Mouse (Mus musculus) neural tube, embryonic 15.5 days (tissue): ENCODE results near the gene Snapc4. TPM values are rescaled to one million over a fixed set of nuclear protein-coding genes. Genes with fewer than 3 reads are reported as not detected.

Source experiments
- ATAC-seq: fragments of 200-750 bp; cut with Nextera tagmentation; 2 replicates; pipeline ENCODE4 v1.8.0; 2017; ENCODE audit warnings: mild to moderate bottlenecking, moderate TSS enrichment, moderate library complexity; ENCODE audit not compliant: low FRiP score
- H3K27ac ChIP-seq: fragments of 300-500 bp; sonication (generic); replicated peaks from 2 replicates; pipeline ENCODE4 v1.5.1; 2015; ENCODE audit warnings: mild to moderate bottlenecking, inconsistent platforms
- H3K27me3 ChIP-seq: fragments of 300-500 bp; sonication (generic); replicated peaks from 2 replicates; pipeline ENCODE4 v1.6.1; 2015; ENCODE audit warnings: inconsistent platforms
- H3K36me3 ChIP-seq: fragments of 300-500 bp; sonication (generic); 2 replicates; pipeline ENCODE4 v1.6.1; 2015; ENCODE audit warnings: inconsistent platforms
- H3K4me1 ChIP-seq: fragments of 300-500 bp; sonication (generic); 2 replicates; pipeline ENCODE4 v1.6.1; 2015; ENCODE audit warnings: inconsistent platforms
- H3K4me2 ChIP-seq: fragments of 300-500 bp; sonication (generic); 2 replicates; pipeline ENCODE4 v1.6.1; 2015; ENCODE audit warnings: inconsistent platforms, mild to moderate bottlenecking, moderate library complexity
- H3K4me3 ChIP-seq: fragments of 300-500 bp; sonication (generic); replicated peaks from 2 replicates; pipeline ENCODE4 v1.5.1; 2015; ENCODE audit warnings: mild to moderate bottlenecking, inconsistent platforms
- H3K9ac ChIP-seq: fragments of 300-500 bp; sonication (generic); replicated peaks from 2 replicates; pipeline ENCODE4 v1.6.1; 2015; ENCODE audit warnings: mild to moderate bottlenecking, inconsistent platforms
- H3K9me3 ChIP-seq: fragments of 300-500 bp; sonication (generic); replicated peaks from 2 replicates; pipeline ENCODE4 v1.6.1; 2016; ENCODE audit warnings: inconsistent platforms
- WGBS: fragments of 180-500 bp; shearing (Covaris S2); methylation state at CpG from one replicate; pipeline ENCODE4 v1.1.7; 2015; ENCODE audit warnings: mixed read lengths; 5-methylcytosine and 5-hydroxymethylcytosine counted together
- polyA plus RNA-seq: library from polyadenylated mRNA; unstranded; fragments of >200 nt; fragmentation: Nextera tagmentation; extraction: Ambion mirVana; gene quantifications from 2 replicates; pipeline ENCODE4 v1.2.1, GENCODE M21; 2015

The Snapc4 gene
- polyA plus RNA-seq, 1 experiment from 2014 or later, result 30.4 TPM

- WGBS, result 92% methylated on average over 3 of the region's 3 CpGs
- Histone ChIP-seq H3K27ac (no peak overlapping the region), H3K9me3 (no peaks in the 10 kb centered on the region), H3K4me3 (peak overlapping the region; percentile 87; the same call in 1 of the 2 replicates), H3K9ac (peak overlapping the region; percentile 99; the same call in 1 of the 2 replicates), H3K36me3 (peaks cover 11% of the 10 kb centered on the region), H3K27me3 (no peaks in the 10 kb centered on the region), H3K4me1 (peaks cover 77% of the 10 kb centered on the region), H3K4me2 (peak overlapping the region; percentile 93)
- no peak for ATAC-seq
Observed at GRCm38 (mm10) chr2:26317991-26318672, 62.3 kb downstream of the Snapc4 start.

- Histone ChIP-seq H3K4me2 (peak overlapping the region; percentile 93), H3K9ac (peak overlapping the region; percentile 99), H3K9me3 (no peaks in the 10 kb centered on the region), H3K27ac (peak overlapping the region; percentile 97; the same call in 1 of the 2 replicates), H3K27me3 (no peaks in the 10 kb centered on the region), H3K4me1 (peaks cover 75% of the 10 kb centered on the region), H3K4me3 (peak overlapping the region; percentile 87), H3K36me3 (peaks cover 4% of the 10 kb centered on the region)
- ATAC-seq, result no peak
- WGBS, result 65% methylated on average over 3 of the region's 3 CpGs
Observed at GRCm38 (mm10) chr2:26317371-26317770, 63.1 kb downstream of the Snapc4 start.

GRCm38 (mm10) chr2:26316576-26317246, 63.7 kb downstream of the Snapc4 start:
- peak; percentile 13; the same call in 1 of the 2 replicates for ATAC-seq
- no peaks in the 10 kb centered on the region for H3K36me3 ChIP-seq
- no peaks in the 10 kb centered on the region for H3K9me3 ChIP-seq
- peak overlapping the region; percentile 87 for H3K4me3 ChIP-seq
- H3K4me1 ChIP-seq, result peaks cover 68% of the 10 kb centered on the region
- 41% methylated on average over 9 of the region's 9 CpGs for WGBS
- peak overlapping the region; percentile 97 for H3K27ac ChIP-seq
- no peaks in the 10 kb centered on the region for H3K27me3 ChIP-seq
- H3K9ac ChIP-seq, result peak overlapping the region; percentile 99
- H3K4me2 ChIP-seq, result peak overlapping the region; percentile 93

GRCm38 (mm10) chr2:26315925-26316311, 64.5 kb downstream of the Snapc4 start:
- Histone ChIP-seq H3K4me2 (peak overlapping the region; percentile 93), H3K9me3 (no peaks in the 10 kb centered on the region), H3K27ac (peak overlapping the region; percentile 97), H3K9ac (peak overlapping the region; percentile 99), H3K36me3 (no peaks in the 10 kb centered on the region), H3K4me3 (peak overlapping the region; percentile 87), H3K27me3 (no peaks in the 10 kb centered on the region), H3K4me1 (peaks cover 63% of the 10 kb centered on the region)
- peak; percentile 48 for ATAC-seq
- under 1% methylated on average over 11 of the region's 11 CpGs for WGBS

DNA sequence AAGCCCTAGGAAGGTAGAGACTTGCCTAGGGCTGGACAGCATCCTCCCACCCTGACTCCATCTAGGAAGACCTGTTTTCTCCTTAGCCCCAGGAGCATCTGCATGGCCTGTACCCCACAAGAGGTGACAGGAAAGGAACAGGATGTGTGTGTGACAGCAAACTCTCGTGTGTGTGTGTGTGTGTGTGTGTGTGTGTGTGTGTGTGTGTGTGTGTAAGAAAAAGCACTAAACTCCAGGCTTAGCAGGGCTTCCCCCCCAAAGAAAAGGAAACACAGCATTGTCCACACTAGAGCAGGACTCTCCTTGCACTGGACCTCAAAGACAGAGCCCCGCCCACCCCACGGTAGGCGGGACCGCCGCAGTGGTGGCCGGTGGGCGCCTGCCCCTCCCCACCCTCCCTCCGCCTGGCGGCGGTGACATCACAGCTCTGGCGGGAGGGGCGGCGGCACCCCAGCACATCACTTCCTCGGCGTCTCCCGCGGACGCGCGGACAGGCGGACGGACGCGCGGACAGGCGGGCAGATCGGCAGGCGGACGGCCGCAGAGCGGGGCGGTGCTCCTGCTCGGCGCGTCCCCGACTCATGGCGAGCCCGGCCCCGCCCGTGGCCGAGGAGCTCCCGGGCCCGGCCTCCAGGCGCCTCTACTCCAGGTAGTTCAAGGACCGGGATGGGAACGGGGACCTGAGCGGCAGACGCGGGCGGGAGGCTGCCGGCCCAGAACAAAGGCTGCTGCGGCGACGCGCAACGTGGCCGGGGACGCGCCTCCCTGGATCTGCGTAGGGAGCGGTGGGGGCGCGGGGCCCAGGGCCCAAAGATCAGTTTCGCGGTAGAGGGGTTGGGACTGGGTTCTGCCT, 65.2 kb downstream of the Snapc4 start, which contains the start of gene Gpsm1:
TSS of gene Gpsm1 (plus strand) at position 444 of the 853 bp plus-strand sequence.
- ATAC-seq, result peak; percentile 88
- Histone ChIP-seq H3K27ac (peak within 1 kb of the TSS; percentile 97), H3K9me3 (no peaks in the 10 kb centered on the region), H3K4me3 (peak within 1 kb of the TSS; percentile 87), H3K36me3 (no peaks in the 10 kb centered on the region), H3K4me2 (peak within 1 kb of the TSS; percentile 93), H3K9ac (peak within 1 kb of the TSS; percentile 99), H3K4me1 (peaks cover 57% of the 10 kb centered on the region), H3K27me3 (no peaks in the 10 kb centered on the region)
- under 1% methylated on average over 62 of the region's 66 CpGs for WGBS

DNA sequence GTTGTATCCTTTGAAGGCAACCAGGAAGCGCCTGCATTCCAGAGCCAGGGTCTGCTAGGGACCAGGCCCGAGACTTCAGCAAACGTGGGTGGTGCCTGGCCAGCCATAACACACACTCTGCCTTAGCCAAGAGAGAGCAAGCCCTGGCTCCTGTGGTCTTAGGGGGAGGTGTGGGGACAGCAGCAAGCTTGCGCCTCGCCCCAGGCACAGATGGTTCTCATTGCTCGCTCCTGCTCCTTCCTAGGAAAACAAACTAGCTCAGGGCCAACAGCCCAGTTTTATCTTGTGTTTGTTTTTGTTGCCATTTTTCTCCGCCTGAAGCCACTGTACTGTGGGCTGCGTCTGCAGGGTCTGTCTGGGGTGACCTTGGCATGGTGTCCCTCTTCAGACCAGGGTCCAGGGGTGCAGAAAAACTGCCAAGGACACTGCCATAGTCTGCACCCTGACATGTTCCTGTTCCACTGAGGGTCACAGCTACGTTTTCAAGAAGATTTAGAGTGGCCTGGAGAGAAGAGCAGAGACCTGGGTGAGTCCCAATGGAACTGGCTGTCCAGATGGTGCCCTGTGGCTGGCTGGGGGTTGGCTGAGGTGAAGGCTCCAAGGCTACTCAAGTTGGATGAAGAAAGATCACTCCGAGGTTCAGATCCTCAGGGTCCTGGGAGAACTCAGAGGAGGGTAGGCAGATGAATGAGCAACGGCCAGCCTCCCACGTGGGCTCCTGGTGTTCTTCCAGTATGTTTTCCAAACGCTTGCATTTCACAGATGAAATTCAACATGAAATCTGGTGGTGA, 66.0 kb downstream of the Snapc4 start:
- H3K9ac ChIP-seq, result peak overlapping the region; percentile 99
- WGBS, result 65% methylated on average over 13 of the region's 13 CpGs
- peaks cover 54% of the 10 kb centered on the region for H3K4me1 ChIP-seq
- H3K36me3 ChIP-seq, result no peaks in the 10 kb centered on the region
- H3K27me3 ChIP-seq, result no peaks in the 10 kb centered on the region
- peak overlapping the region; percentile 93 for H3K4me2 ChIP-seq
- H3K4me3 ChIP-seq, result peak overlapping the region; percentile 87
- H3K9me3 ChIP-seq, result no peaks in the 10 kb centered on the region
- peak overlapping the region; percentile 97 for H3K27ac ChIP-seq
- no peak for ATAC-seq

- H3K4me2 ChIP-seq, result no peak overlapping the region
- H3K4me3 ChIP-seq, result no peak overlapping the region
- no peaks in the 10 kb centered on the region for H3K9me3 ChIP-seq
- no peak overlapping the region for H3K9ac ChIP-seq
- peaks cover 43% of the 10 kb centered on the region for H3K4me1 ChIP-seq
- WGBS, result 89% methylated on average over 1 of the region's 1 CpGs
- H3K36me3 ChIP-seq, result no peaks in the 10 kb centered on the region
- H3K27me3 ChIP-seq, result no peaks in the 10 kb centered on the region
- no peak for ATAC-seq
- no peak overlapping the region for H3K27ac ChIP-seq
Observed at GRCm38 (mm10) chr2:26313394-26313793, 67.1 kb downstream of the Snapc4 start.

DNA sequence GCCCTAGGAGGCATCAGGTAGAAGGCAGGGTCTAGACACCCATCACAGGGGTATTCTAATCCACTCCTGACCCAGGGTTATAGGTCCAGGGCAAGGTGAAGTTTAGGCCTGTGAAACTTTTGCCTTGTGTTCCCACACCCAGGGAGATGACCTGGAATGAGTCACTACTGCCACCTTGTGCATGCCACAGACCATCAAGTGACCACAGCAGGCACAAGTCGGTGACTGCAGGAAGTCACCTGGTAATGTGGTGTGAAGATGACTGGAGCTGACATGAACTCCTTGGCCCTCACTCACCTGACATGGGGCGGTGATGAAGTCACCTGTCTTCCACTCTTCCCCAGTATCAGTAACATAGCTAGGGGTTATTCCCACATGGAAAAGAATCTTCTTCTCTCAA, 67.6 kb downstream of the Snapc4 start:
- Histone ChIP-seq H3K4me1 (peaks cover 37% of the 10 kb centered on the region), H3K27ac (no peak overlapping the region), H3K9me3 (no peaks in the 10 kb centered on the region), H3K4me3 (no peak overlapping the region), H3K4me2 (no peak overlapping the region), H3K36me3 (no peaks in the 10 kb centered on the region), H3K27me3 (no peaks in the 10 kb centered on the region), H3K9ac (no peak overlapping the region)
- 72% methylated on average over 2 of the region's 2 CpGs for WGBS
- no peak for ATAC-seq

Other genes starting within 250 kb of the Snapc4 start
- gene Lhx3, start 172.4 kb downstream of the Snapc4 start, polyA plus RNA-seq, result 6.9 and 8.5 TPM in 2 replicates
- 14.7 and 18.2 TPM in 2 replicates for gene Qsox2, start 143.1 kb downstream of the Snapc4 start, polyA plus RNA-seq
- 0.03 and 0.11 TPM in 2 replicates for gene Ccdc187, start 86.1 kb downstream of the Snapc4 start, polyA plus RNA-seq
- 130 and 158 TPM in 2 replicates for gene Gpsm1, start 65.1 kb downstream of the Snapc4 start, polyA plus RNA-seq
- gene Dnlz, start 28.5 kb downstream of the Snapc4 start, polyA plus RNA-seq, result 29.8 and 33.4 TPM in 2 replicates
- 2.1 and 2.5 TPM in 2 replicates for gene Card9, start 19.7 kb downstream of the Snapc4 start, polyA plus RNA-seq
- 153 and 160 TPM in 2 replicates for gene Entr1, start 8.7 kb upstream of the Snapc4 start, polyA plus RNA-seq
- gene Pmpca, start 8.7 kb upstream of the Snapc4 start, polyA plus RNA-seq, result 94.7 and 95.3 TPM in 2 replicates
- gene Inpp5e, start 28.6 kb upstream of the Snapc4 start, polyA plus RNA-seq, result 23.4 and 23.9 TPM in 2 replicates
- gene Sec16a, start 64.6 kb upstream of the Snapc4 start, polyA plus RNA-seq, result 16.7 and 17.2 TPM in 2 replicates
- gene Notch1, start 136.0 kb upstream of the Snapc4 start, polyA plus RNA-seq, result 11.7 and 22.6 TPM in 2 replicates
- gene Egfl7, start 199.4 kb upstream of the Snapc4 start, polyA plus RNA-seq, result 76.5 and 94.1 TPM in 2 replicates
- gene Gm20532, start 206.0 kb upstream of the Snapc4 start, polyA plus RNA-seq, result not detected in 2 replicates
- 5.5 and 13.6 TPM in 2 replicates for gene Agpat2, start 223.8 kb upstream of the Snapc4 start, polyA plus RNA-seq
- 121 and 145 TPM in 2 replicates for gene Fam69b, start 247.8 kb upstream of the Snapc4 start, polyA plus RNA-seq